Mouse (Mus musculus): ENCODE results near the gene Sesn1. TPM values are rescaled to one million over a fixed set of nuclear protein-coding genes. Genes with fewer than 3 reads are reported as not detected.
A peak's percentile ranks its signal among the peaks of the same experiment; 100 is the strongest.
"Not testable (repeated sequence)": the region's sequence is repeated elsewhere in the genome, so short reads cannot be mapped to it uniquely, and the experiment has no call there.

Sesn1 gene
- polyA plus RNA-seq, 1 experiment, result 55.4 TPM

GRCm38 (mm10) chr10:41932943-41933342 is 123.2 kb downstream of the Sesn1 start:
- H3K27me3 ChIP-seq (ENCODE audit: control insufficient read depth, insufficient read depth, low read length), result no peaks in the 10 kb centered on the region
- no peak overlapping the region for H3K27ac ChIP-seq (ENCODE audit: insufficient read depth, low read depth, low read length)
- WGBS, result 80% methylated on average over 5 of the region's 5 CpGs
- H3K4me3 ChIP-seq (ENCODE audit: low read depth, low read length), result no peak overlapping the region
- TF ChIP-seq POLR2A (IDR thresholded peaks at IDR 0.05; ENCODE audit: low read depth, low read length), result no peak
- no peak for TF ChIP-seq CTCF (IDR thresholded peaks at IDR 0.05; ENCODE audit: extremely low read depth, insufficient read length, insufficient replicate concordance, low read depth, low read length)
- no peaks in the 10 kb centered on the region for H3K36me3 ChIP-seq (ENCODE audit: control insufficient read depth, insufficient read depth, low read length)
- H3K4me1 ChIP-seq (ENCODE audit: control insufficient read depth, insufficient read depth, insufficient read length, low read length), result peaks cover 39% of the 10 kb centered on the region

GRCm38 (mm10) chr10:41933536-41933935 is 123.8 kb downstream of the Sesn1 start:
- Histone ChIP-seq H3K4me1 (ENCODE audit: control insufficient read depth, insufficient read depth, insufficient read length, low read length) (peaks cover 35% of the 10 kb centered on the region), H3K27ac (ENCODE audit: insufficient read depth, low read depth, low read length) (no peak overlapping the region), H3K36me3 (ENCODE audit: control insufficient read depth, insufficient read depth, low read length) (no peaks in the 10 kb centered on the region), H3K4me3 (ENCODE audit: low read depth, low read length) (no peak overlapping the region), H3K27me3 (ENCODE audit: control insufficient read depth, insufficient read depth, low read length) (no peaks in the 10 kb centered on the region)
- TF ChIP-seq CTCF (IDR thresholded peaks at IDR 0.05; ENCODE audit: extremely low read depth, insufficient read length, insufficient replicate concordance, low read depth, low read length) (peak; percentile 75; the same call in 1 of the 2 replicates), POLR2A (IDR thresholded peaks at IDR 0.05; ENCODE audit: low read depth, low read length) (no peak)
- 59% methylated on average over 6 of the region's 6 CpGs for WGBS

- TF ChIP-seq POLR2A (IDR thresholded peaks at IDR 0.05; ENCODE audit: low read depth, low read length) (peak; percentile 35; the same call in 1 of the 2 replicates), CTCF (IDR thresholded peaks at IDR 0.05; ENCODE audit: extremely low read depth, insufficient read length, insufficient replicate concordance, low read depth, low read length) (0 out of 2 replicates have a peak, but pooled peaks have one; percentile 3)
- Histone ChIP-seq H3K4me1 (ENCODE audit: control insufficient read depth, insufficient read depth, insufficient read length, low read length) (peaks cover 27% of the 10 kb centered on the region), H3K27me3 (ENCODE audit: control insufficient read depth, insufficient read depth, low read length) (no peaks in the 10 kb centered on the region), H3K4me3 (ENCODE audit: low read depth, low read length) (peak overlapping the region; percentile 19), H3K36me3 (ENCODE audit: control insufficient read depth, insufficient read depth, low read length) (no peaks in the 10 kb centered on the region), H3K27ac (ENCODE audit: insufficient read depth, low read depth, low read length) (peak overlapping the region; percentile 48)
- WGBS, result 11% methylated on average over 21 of the region's 21 CpGs
Observed at GRCm38 (mm10) chr10:41934633-41935475, 125.1 kb downstream of the Sesn1 start.

GRCm38 (mm10) chr10:41935476-41935829 is 125.7 kb downstream of the Sesn1 start:
- Histone ChIP-seq H3K4me3 (ENCODE audit: low read depth, low read length) (no peak overlapping the region), H3K27ac (ENCODE audit: insufficient read depth, low read depth, low read length) (peak overlapping the region; percentile 48)

GRCm38 (mm10) chr10:41936100-41936499 is 126.4 kb downstream of the Sesn1 start:
- no peaks in the 10 kb centered on the region for H3K36me3 ChIP-seq (ENCODE audit: control insufficient read depth, insufficient read depth, low read length)
- peaks cover 22% of the 10 kb centered on the region for H3K4me1 ChIP-seq (ENCODE audit: control insufficient read depth, insufficient read depth, insufficient read length, low read length)
- H3K4me3 ChIP-seq (ENCODE audit: low read depth, low read length), result no peak overlapping the region
- no peak overlapping the region for H3K27ac ChIP-seq (ENCODE audit: insufficient read depth, low read depth, low read length)
- WGBS, result 61% methylated on average over 4 of the region's 4 CpGs
- no peaks in the 10 kb centered on the region for H3K27me3 ChIP-seq (ENCODE audit: control insufficient read depth, insufficient read depth, low read length)
- no peak for TF ChIP-seq CTCF (IDR thresholded peaks at IDR 0.05; ENCODE audit: extremely low read depth, insufficient read length, insufficient replicate concordance, low read depth, low read length)
- no peak for TF ChIP-seq POLR2A (IDR thresholded peaks at IDR 0.05; ENCODE audit: low read depth, low read length)

More at GRCm38 (mm10) chr10:41935476-41935829, 125.7 kb downstream of the Sesn1 start:
- Histone ChIP-seq H3K27me3 (ENCODE audit: control insufficient read depth, insufficient read depth, low read length) (no peaks in the 10 kb centered on the region), H3K36me3 (ENCODE audit: control insufficient read depth, insufficient read depth, low read length) (no peaks in the 10 kb centered on the region), H3K4me1 (ENCODE audit: control insufficient read depth, insufficient read depth, insufficient read length, low read length) (peaks cover 22% of the 10 kb centered on the region)
- TF ChIP-seq CTCF (IDR thresholded peaks at IDR 0.05; ENCODE audit: extremely low read depth, insufficient read length, insufficient replicate concordance, low read depth, low read length) (no peak), POLR2A (IDR thresholded peaks at IDR 0.05; ENCODE audit: low read depth, low read length) (no peak)

GRCm38 (mm10) chr10:41937176-41937575 is 127.4 kb downstream of the Sesn1 start:
- H3K27ac ChIP-seq (ENCODE audit: insufficient read depth, low read depth, low read length), result no peak overlapping the region
- no peaks in the 10 kb centered on the region for H3K36me3 ChIP-seq (ENCODE audit: control insufficient read depth, insufficient read depth, low read length)
- WGBS, result 63% methylated on average over 4 of the region's 4 CpGs
- no peak for TF ChIP-seq CTCF (IDR thresholded peaks at IDR 0.05; ENCODE audit: extremely low read depth, insufficient read length, insufficient replicate concordance, low read depth, low read length)
- H3K4me3 ChIP-seq (ENCODE audit: low read depth, low read length), result no peak overlapping the region
- H3K27me3 ChIP-seq (ENCODE audit: control insufficient read depth, insufficient read depth, low read length), result no peaks in the 10 kb centered on the region
- peaks cover 22% of the 10 kb centered on the region for H3K4me1 ChIP-seq (ENCODE audit: control insufficient read depth, insufficient read depth, insufficient read length, low read length)

GRCm38 (mm10) chr10:41939090-41939489 is 129.4 kb downstream of the Sesn1 start:
- Histone ChIP-seq H3K36me3 (ENCODE audit: control insufficient read depth, insufficient read depth, low read length) (no peaks in the 10 kb centered on the region), H3K4me3 (ENCODE audit: low read depth, low read length) (no peak overlapping the region), H3K27ac (ENCODE audit: insufficient read depth, low read depth, low read length) (no peak overlapping the region), H3K27me3 (ENCODE audit: control insufficient read depth, insufficient read depth, low read length) (no peaks in the 10 kb centered on the region), H3K4me1 (ENCODE audit: control insufficient read depth, insufficient read depth, insufficient read length, low read length) (peaks cover 15% of the 10 kb centered on the region)
- TF ChIP-seq CTCF (IDR thresholded peaks at IDR 0.05; ENCODE audit: extremely low read depth, insufficient read length, insufficient replicate concordance, low read depth, low read length), result no peak
- no peak for TF ChIP-seq POLR2A (IDR thresholded peaks at IDR 0.05; ENCODE audit: low read depth, low read length)
- WGBS, result 75% methylated on average over 4 of the region's 4 CpGs

- H3K27me3 ChIP-seq (ENCODE audit: control insufficient read depth, insufficient read depth, low read length); H3K4me3 ChIP-seq (ENCODE audit: low read depth, low read length); H3K36me3 ChIP-seq (ENCODE audit: control insufficient read depth, insufficient read depth, low read length): not testable (repeated sequence)
- Histone ChIP-seq H3K27ac (ENCODE audit: insufficient read depth, low read depth, low read length) (0 out of 2 replicates have a peak overlapping the region, but pooled peaks have one; percentile 53), H3K4me1 (ENCODE audit: control insufficient read depth, insufficient read depth, insufficient read length, low read length) (peaks cover 11% of the 10 kb centered on the region)
- 85% methylated on average over 8 of the region's 10 CpGs for WGBS
Observed at GRCm38 (mm10) chr10:41952354-41952753, 142.6 kb downstream of the Sesn1 start.

All from small intestine, adult 2 months (tissue).